Mouse (Mus musculus) layer of hippocampus, postnatal 25 days (tissue): ENCODE results near the gene Zmynd10. TPM values are rescaled to one million over a fixed set of nuclear protein-coding genes. Genes with fewer than 3 reads are reported as not detected.

Source experiments
- DNase-seq, 2 experiments: peaks; one replicate each; pipeline ENCODE4 v3.0.0; 2022; ENCODE audit warnings: mixed read lengths in 2 of 2, low spot score in 1 of 2; ENCODE audit errors: extremely low spot score in 1 of 2
- total RNA-seq, 2 experiments: library from RNA; stranded (reverse); gene quantifications; 2 replicates each; pipeline ENCODE4 v1.2.3; 2021

The Zmynd10 gene
- total RNA-seq, 2 experiments from 2014 or later, result 4.7 to 5.2 TPM

GRCm38 (mm10) chr9:107576357-107577107 is 29.4 kb downstream of the Zmynd10 start, which contains the start of gene Hyal1:
Gene Hyal1 (plus strand): TSS chr9:107576927.
- no peak for DNase-seq

DNA sequence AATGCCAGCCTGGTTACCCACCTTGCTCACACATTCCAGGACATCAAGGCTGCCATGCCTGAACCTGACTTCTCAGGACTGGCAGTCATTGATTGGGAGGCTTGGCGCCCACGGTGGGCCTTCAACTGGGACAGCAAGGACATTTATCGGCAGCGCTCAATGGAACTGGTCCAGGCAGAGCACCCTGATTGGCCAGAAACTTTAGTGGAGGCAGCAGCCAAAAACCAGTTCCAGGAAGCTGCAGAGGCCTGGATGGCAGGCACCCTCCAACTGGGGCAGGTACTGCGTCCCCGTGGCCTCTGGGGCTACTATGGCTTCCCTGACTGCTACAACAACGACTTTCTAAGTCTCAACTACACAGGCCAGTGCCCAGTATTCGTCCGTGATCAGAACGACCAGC is 30.8 kb downstream of the Zmynd10 start:
- no peak for DNase-seq

DNA sequence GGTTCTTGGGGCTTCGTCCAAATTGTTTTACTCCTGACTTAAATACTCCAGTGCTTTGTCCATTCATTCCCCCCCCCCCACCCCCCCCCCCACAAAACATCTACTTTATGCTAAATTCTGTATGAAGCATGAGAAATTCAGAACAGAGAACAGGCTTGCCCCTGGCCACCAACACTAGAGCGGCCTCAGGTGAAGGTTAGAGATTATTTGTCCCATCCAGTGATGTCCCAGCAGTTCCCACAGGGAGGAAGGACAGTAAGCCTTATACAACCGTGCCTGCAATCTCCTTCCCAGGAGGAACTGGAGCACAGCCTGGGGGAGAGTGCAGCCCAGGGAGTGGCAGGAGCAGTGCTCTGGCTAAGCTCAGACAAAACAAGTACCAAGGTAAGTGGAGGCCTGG is 31.5 kb downstream of the Zmynd10 start, which contains the start of gene Naa80:
TSS of gene Naa80 (plus strand) at position 301 of the 400 bp plus-strand sequence.
- DNase-seq, result no peak

DNA sequence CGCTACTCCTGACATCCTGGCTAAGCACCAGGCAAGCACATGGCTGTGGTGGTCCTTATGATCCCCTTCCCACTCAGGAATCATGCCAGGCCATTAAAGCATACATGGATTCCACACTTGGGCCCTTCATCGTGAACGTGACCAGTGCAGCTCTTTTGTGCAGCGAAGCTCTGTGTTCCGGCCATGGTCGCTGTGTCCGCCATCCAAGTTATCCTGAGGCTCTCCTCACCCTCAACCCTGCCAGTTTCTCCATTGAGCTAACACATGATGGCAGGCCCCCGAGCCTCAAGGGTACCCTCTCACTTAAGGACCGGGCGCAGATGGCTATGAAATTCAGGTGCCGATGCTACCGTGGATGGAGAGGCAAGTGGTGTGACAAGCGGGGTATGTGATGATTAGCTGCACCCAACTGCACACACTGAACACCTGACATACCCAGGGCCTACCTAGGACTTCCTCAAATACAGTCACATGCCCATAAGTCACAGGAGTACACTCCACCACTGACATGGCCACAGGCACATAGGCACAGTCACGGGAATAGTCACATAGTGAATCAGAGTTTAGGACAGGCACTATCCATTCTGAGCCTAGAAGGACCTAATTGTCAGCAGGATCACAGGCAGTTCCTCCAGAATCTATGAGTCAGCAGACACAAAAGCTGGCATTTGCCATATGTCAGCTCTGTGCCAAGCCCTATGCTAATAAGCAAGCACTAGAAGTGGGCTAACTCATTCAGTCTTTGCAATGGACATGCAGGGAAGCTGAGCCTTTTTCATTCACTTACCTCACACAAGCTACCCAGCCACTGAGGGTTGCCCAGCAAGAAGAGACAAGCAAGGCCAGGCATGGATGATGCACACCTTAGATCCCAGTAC is 32.2 kb downstream of the Zmynd10 start:
- no peak for DNase-seq

DNA sequence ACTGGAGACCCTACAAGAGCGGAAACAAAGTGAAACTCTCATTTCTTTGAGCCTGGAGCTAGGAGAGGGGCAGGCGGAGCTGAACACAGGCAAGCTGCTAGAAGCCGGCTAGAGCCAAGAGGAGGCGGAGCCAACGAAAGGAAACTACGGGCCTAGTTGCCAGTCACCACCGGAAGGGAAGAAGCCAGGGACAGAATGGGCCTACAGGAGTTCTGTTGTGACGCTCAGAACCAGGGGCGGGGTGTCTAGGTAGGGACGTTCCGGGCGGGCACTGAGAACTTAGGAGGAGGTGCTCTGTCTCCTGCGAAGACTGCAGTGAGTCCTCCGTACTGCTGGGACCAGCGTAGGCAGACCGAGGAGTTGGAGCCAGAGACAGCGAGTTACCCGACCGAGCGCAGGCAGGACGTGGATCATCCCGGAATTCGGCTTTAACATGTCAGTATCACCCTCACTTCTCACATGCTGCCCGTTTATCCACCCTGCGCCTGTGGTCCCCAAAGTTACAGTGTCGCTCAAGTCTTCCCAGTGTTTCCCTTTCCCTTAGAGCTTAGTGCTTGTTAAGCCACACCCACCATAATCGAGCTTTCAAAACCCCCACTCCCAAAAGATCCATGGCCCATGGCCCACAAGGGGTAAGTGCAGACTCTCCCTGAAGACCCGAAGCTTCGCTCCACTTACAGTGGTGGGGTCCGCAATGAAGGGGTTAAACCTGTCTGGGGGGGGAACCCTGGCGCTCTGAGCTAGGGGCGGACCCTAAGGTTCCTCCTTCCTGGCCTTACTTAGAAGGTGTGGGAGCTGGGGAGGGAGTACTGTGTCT is 33.6 kb downstream of the Zmynd10 start, which contains the start of gene Hyal3:
TSS of gene Hyal3 (plus strand) at position 318 of the 817 bp plus-strand sequence.
- peak; percentile 65 to 68 for DNase-seq

GRCm38 (mm10) chr9:107581584-107581983 is 34.5 kb downstream of the Zmynd10 start:
- DNase-seq, result no peak

- no peak for DNase-seq
Measured at GRCm38 (mm10) chr9:107582509-107583062, 35.5 kb downstream of the Zmynd10 start.

DNA sequence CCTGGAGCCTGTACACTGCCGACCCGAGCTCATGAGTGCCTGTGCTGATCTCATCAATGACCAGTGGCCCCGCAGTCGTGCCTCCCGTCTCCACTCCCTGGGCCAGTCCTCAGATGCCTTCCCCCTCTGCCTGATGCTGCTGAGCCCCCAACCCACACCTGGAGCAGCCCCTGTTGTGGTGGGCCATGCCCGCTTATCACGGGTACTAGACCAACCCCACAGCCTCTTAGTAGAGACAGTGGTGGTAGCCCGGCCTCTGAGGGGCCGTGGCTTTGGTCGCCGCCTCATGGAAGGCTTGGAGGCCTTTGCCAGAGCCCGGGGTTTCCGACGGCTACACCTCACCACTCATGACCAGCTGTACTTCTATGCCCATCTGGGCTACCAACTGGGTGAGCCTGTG is 36.1 kb downstream of the Zmynd10 start:
- no peak for DNase-seq

DNA sequence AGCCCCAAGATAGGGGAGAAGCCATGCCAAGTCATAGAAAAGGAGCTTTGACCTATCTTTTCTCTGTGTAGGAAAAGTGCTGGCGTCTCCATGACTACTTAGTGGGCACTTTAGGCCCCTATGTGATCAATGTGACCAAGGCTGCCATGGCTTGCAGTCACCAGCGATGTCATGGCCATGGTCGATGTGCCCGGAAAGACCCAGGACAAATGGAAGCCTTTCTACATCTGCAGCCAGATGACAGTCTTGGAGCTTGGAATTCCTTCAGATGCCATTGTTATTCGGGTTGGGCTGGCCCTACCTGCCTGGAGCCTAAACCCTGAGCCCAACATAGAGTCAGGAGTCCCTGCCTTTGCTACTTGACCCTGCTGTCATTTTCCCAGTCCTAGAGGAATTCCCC is 39.4 kb downstream of the Zmynd10 start:
- DNase-seq, result no peak

DNA sequence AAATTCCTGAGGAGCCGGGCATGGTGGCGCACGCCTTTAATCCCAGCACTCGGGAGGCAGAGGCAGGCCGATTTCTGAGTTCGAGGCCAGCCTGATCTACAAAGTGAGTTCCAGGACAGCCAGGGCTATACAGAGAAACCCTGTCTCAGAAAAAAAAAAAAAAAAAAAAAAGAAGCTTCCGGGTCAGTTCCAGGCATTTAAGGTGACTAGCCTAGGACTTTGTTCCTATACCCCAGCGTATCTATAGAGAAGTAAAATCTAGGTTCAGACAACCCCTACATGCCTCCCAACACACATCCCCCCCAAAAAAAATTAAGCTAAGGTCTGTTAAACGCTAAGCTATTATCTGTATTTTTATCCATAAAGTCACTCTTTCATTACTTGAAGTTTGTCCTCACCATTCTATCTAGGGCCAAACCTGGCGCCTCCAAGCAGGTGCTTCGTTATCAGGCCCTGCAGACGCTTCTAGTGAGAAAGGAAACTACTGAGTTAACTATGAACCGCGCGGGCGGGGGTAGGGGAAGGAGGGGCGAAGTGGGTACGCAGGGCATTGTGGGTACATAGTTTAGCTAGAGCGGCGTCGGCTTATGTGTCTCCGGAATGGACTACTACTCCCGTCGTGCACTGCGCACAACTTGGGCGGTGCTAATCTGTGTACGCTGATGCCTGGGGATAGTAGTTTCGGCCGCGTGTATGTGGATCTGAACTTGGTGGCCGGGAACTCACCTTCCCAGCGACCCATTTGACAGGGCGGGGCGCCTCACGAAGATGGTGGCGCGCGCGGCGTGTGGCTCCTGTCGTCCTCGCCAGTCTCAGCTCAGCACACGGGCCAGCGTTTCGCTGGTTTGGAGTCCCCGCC is 40.1 kb downstream of the Zmynd10 start, which contains the start of gene Ifrd2:
TSS of gene Ifrd2 (plus strand) at position 669 of the 859 bp plus-strand sequence.
- DNase-seq, result peak; percentile 77 to 85

- DNase-seq, result no peak
Measured at GRCm38 (mm10) chr9:107587833-107588639, 40.9 kb downstream of the Zmynd10 start.

GRCm38 (mm10) chr9:107590058-107590772 is 43.1 kb downstream of the Zmynd10 start:
- DNase-seq, result no peak

DNA sequence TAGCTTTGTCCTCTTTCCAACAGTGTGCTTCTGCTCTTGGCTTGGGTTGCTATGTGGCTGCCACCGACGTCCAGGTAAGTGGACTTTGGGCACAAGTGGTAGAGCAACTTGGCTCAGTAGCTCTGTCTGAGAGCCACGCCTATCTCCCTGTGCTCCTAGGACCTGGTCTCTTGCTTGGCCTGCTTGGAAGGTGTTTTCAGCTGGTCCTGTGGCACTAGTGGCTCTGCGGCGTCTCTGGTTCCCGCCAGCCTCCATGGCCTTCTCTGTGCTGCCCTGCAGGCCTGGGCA is 43.6 kb downstream of the Zmynd10 start:
- no peak for DNase-seq

DNA sequence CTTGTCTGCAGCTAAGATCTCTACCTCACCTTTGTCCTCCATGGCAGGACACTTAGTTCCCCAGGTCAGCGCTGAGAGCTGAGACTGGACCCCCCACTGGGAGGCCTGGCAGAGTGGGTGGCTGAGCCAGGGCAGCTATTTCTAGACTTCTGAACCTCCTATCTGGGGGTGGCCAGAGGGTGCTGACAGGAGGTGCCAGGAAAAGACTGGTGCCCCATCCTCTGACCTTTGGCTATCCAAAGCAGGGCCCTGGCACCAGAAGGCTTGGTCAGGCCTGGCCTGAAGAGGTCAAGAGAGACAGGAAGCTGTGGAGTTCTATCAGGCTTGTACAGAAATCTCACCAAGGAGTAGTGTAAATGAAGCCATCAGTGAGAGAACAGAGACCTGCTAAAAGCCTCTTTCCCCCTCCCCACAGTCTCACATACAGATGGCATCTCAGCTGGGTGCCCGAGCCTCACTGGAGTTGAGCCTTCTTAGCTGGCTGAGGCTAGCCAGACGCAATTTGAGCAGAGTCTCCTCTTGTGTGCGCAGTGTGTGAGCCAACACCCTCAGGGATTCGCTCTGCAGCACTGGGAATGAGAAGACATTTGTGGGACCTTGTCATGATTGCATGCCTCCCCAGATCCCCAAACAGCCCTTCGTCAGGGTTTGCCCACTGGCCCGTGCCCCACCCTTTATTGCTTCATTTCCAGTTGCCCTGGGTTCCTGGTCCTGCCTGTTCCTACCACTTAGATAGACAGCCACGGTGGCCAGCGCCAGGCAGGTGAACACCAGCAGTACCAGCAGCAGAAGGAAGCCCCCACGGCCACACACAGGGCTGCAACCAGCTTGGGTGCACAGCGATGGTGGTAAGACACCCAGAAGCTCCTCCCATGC is 46.2 kb downstream of the Zmynd10 start:
- no peak for DNase-seq

- no peak for DNase-seq
Measured at GRCm38 (mm10) chr9:107594281-107595062, 47.4 kb downstream of the Zmynd10 start.
